Mouse (Mus musculus) intestine, postnatal 0 days (tissue): ENCODE measurements around the gene Tex44. TPM values are rescaled to one million over a fixed set of nuclear protein-coding genes. Genes with fewer than 3 reads are reported as not detected.

Experiments
- ATAC-seq: fragments of 200-750 bp; cut with Nextera tagmentation; 2 replicates; pipeline ENCODE4 v1.8.0; 2017; ENCODE audit warnings: mild to moderate bottlenecking, moderate TSS enrichment, moderate library complexity
- H3K27ac ChIP-seq: fragments of 300-500 bp; sonication (generic); 2 replicates; pipeline ENCODE4 v1.5.1; 2014; ENCODE audit warnings: mild to moderate bottlenecking, low read depth, low read length, moderate library complexity
- H3K27me3 ChIP-seq: fragments of 300-500 bp; sonication (generic); replicated peaks from 2 replicates; pipeline ENCODE4 v1.6.1; 2014; ENCODE audit warnings: low read length, mixed read lengths; ENCODE audit not compliant: control insufficient read depth, insufficient read depth
- H3K36me3 ChIP-seq: fragments of 300-500 bp; sonication (generic); 2 replicates; pipeline ENCODE4 v1.6.1; 2014; ENCODE audit warnings: mild to moderate bottlenecking, moderate library complexity; ENCODE audit not compliant: control insufficient read depth, insufficient read depth
- H3K4me1 ChIP-seq: fragments of 300-500 bp; sonication (generic); replicated peaks from 2 replicates; pipeline ENCODE4 v1.6.1; 2014; ENCODE audit warnings: antibody characterized with exemption, low read length, mixed read lengths; ENCODE audit not compliant: control insufficient read depth, insufficient read depth
- H3K4me2 ChIP-seq: fragments of 300-500 bp; sonication (generic); replicated peaks from 2 replicates; pipeline ENCODE4 v1.6.1; 2014; ENCODE audit warnings: low read depth, mild to moderate bottlenecking, moderate library complexity
- H3K4me3 ChIP-seq: fragments of 300-500 bp; sonication (generic); 2 replicates; pipeline ENCODE4 v1.5.1; 2014; ENCODE audit warnings: low read depth, low read length
- H3K9ac ChIP-seq: fragments of 300-500 bp; sonication (generic); 2 replicates; pipeline ENCODE4 v1.6.1; 2014; ENCODE audit warnings: mild to moderate bottlenecking, low read depth, low read length
- H3K9me3 ChIP-seq: fragments of 300-500 bp; sonication (generic); 2 replicates; pipeline ENCODE4 v1.6.1; 2016; ENCODE audit warnings: mixed run types; ENCODE audit not compliant: control insufficient read depth
- CTCF ChIP-seq: sonication (generic); IDR thresholded peaks from 2 replicates; pipeline ENCODE4 v1.5.1; 2016; ENCODE audit warnings: low read depth, mild to moderate bottlenecking, control low read depth, antibody characterized with exemption, moderate library complexity
- WGBS: fragments of 180-500 bp; shearing (Covaris S2); extraction: QIAGEN DNeasy Blood & Tissue Kit; methylation state at CpG from one replicate; pipeline ENCODE4 v1.1.7; 2014; 5-methylcytosine and 5-hydroxymethylcytosine counted together
- polyA plus RNA-seq: library from polyadenylated mRNA; unstranded; fragments of >200 nt; fragmentation: Nextera tagmentation; extraction: Ambion mirVana; gene quantifications from 2 replicates; pipeline ENCODE4 v1.2.1, GENCODE M21; 2015

Gene Tex44
- polyA plus RNA-seq, 1 experiment from 2014 or later = not detected

GRCm38 (mm10) chr1:86393219-86393618 is 32.9 kb upstream of the Tex44 start:
- no peak overlapping the region for H3K4me2 ChIP-seq
- TF ChIP-seq CTCF = no peak
- WGBS = 71% methylated on average over 3 of the region's 3 CpGs
- H3K9ac ChIP-seq = no peak overlapping the region
- no peaks in the 10 kb centered on the region for H3K36me3 ChIP-seq
- H3K27ac ChIP-seq = no peak overlapping the region
- peaks cover 3% of the 10 kb centered on the region; the same call in 1 of the 2 replicates for H3K27me3 ChIP-seq
- H3K9me3 ChIP-seq = no peaks in the 10 kb centered on the region
- H3K4me3 ChIP-seq = no peak overlapping the region
- ATAC-seq = no peak
- H3K4me1 ChIP-seq = no peaks in the 10 kb centered on the region

- no peak for TF ChIP-seq CTCF
- no peak for ATAC-seq
- Histone ChIP-seq H3K27ac (no peak overlapping the region), H3K9ac (no peak overlapping the region), H3K4me3 (no peak overlapping the region), H3K36me3 (no peaks in the 10 kb centered on the region), H3K27me3 (no peaks in the 10 kb centered on the region), H3K4me1 (no peaks in the 10 kb centered on the region), H3K9me3 (no peaks in the 10 kb centered on the region), H3K4me2 (no peak overlapping the region)
- WGBS = 79% methylated on average over 3 of the region's 3 CpGs
Measured at GRCm38 (mm10) chr1:86394246-86394645, 31.9 kb upstream of the Tex44 start.

- ATAC-seq = no peak
- H3K27me3 ChIP-seq = no peaks in the 10 kb centered on the region
Measured at GRCm38 (mm10) chr1:86395897-86396296, 30.2 kb upstream of the Tex44 start.

GRCm38 (mm10) chr1:86397621-86398020 is 28.5 kb upstream of the Tex44 start:
- no peak overlapping the region for H3K4me2 ChIP-seq
- H3K27ac ChIP-seq = no peak overlapping the region
- no peaks in the 10 kb centered on the region for H3K4me1 ChIP-seq
- no peaks in the 10 kb centered on the region for H3K9me3 ChIP-seq
- no peak overlapping the region for H3K9ac ChIP-seq
- ATAC-seq = no peak
- TF ChIP-seq CTCF = no peak
- 61% methylated on average over 8 of the region's 8 CpGs for WGBS
- H3K36me3 ChIP-seq = no peaks in the 10 kb centered on the region
- no peaks in the 10 kb centered on the region for H3K27me3 ChIP-seq
- H3K4me3 ChIP-seq = no peak overlapping the region

More at GRCm38 (mm10) chr1:86395897-86396296, 30.2 kb upstream of the Tex44 start:
- no peak overlapping the region for H3K9ac ChIP-seq
- TF ChIP-seq CTCF = peak; percentile 47
- no peaks in the 10 kb centered on the region for H3K36me3 ChIP-seq
- H3K27ac ChIP-seq = no peak overlapping the region
- no peak overlapping the region for H3K4me2 ChIP-seq
- no peaks in the 10 kb centered on the region for H3K4me1 ChIP-seq
- no peaks in the 10 kb centered on the region for H3K9me3 ChIP-seq
- no peak overlapping the region for H3K4me3 ChIP-seq
- 75% methylated on average over 7 of the region's 7 CpGs for WGBS

GRCm38 (mm10) chr1:86398222-86398621 is 27.9 kb upstream of the Tex44 start:
- Histone ChIP-seq H3K36me3 (no peaks in the 10 kb centered on the region), H3K9ac (no peak overlapping the region), H3K27me3 (no peaks in the 10 kb centered on the region), H3K9me3 (no peaks in the 10 kb centered on the region), H3K4me2 (no peak overlapping the region), H3K27ac (no peak overlapping the region), H3K4me1 (no peaks in the 10 kb centered on the region), H3K4me3 (no peak overlapping the region)
- no peak for ATAC-seq
- TF ChIP-seq CTCF = no peak
- 50% methylated on average over 7 of the region's 7 CpGs for WGBS

GRCm38 (mm10) chr1:86399322-86399721 is 26.8 kb upstream of the Tex44 start:
- ATAC-seq = no peak
- no peak overlapping the region for H3K4me2 ChIP-seq
- 76% methylated on average over 3 of the region's 3 CpGs for WGBS
- H3K9ac ChIP-seq = no peak overlapping the region
- H3K9me3 ChIP-seq = no peaks in the 10 kb centered on the region
- TF ChIP-seq CTCF = no peak
- H3K27me3 ChIP-seq = no peaks in the 10 kb centered on the region
- H3K27ac ChIP-seq = no peak overlapping the region
- H3K36me3 ChIP-seq = no peaks in the 10 kb centered on the region
- H3K4me1 ChIP-seq = no peaks in the 10 kb centered on the region
- H3K4me3 ChIP-seq = no peak overlapping the region
